Mouse (Mus musculus) mouse trophoblast stem cell (cell line): ENCODE results near the gene Clic3.

ENCODE experiments used
- in situ Hi-C, 2 experiments: fragments of 300-500 bp; cut with MseI, MboI; formaldehyde crosslinking; loops; 2 replicates in 1 of 2; 3 replicates in 1 of 2; pipeline ENCODE4 v1.15.1; 2025

The Clic3 gene

DNA sequence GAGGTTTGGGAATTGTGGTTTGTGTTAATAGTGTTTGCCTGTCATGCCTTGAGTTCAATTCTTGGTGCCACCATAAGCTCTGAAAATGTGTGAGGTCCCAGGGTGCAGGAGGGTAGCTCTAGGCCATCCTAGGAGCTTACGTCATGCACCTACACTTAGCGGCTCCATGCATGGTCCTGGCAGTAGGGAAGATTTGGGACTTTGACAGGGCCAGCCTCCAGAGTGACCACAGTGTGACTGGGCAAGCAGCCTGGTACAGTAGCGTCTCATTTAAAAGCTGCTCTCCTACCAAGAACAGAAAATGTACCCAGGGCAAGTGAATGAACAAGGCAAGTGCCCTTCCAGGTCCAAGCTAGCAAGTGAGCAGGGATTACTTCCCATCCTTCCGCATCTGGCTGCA is 49.2 kb downstream of the Clic3 start:
- in situ Hi-C loops = no loop called here

DNA sequence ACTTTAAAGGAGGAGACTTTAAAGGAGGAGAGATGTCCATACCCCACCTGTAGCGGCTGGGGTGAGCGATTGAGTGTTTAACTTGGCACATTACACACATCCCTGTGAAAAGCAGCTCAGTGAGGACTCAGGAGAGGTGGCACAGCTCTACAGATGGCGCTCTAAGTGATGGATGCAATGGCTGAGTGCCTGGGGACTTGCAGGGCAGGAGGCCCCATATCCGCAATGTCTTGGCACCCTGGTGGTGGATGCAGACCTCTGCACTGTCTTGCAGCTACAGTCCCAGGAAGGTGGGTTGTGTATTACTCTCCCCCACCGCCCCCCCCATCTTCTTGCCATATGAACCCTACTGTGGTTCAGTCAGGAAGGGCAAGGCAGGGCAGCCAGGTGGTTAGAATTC is 50.3 kb downstream of the Clic3 start:
- in situ Hi-C loops = no loop called here
